8 mouse cellular contexts compared by ENCODE assay signal in genomic region chr2:161108933-161109371, GRCm38 (mm10). TPM values are rescaled to one million over a fixed set of nuclear protein-coding genes. Genes with fewer than 3 reads are reported as not detected.
DNase-seq lines count a peak whose midpoint lies in the region; ATAC-seq lines count a peak whose summit lies in the region.

Gene Chd6, minus strand, starts transcription at chr2:161109075.

- H3K4me3 ChIP-seq in heart, embryonic 14.5 days (ENCODE audit: control insufficient read depth in 1 of 2, insufficient read depth in 1 of 2, low read depth in 1 of 2, low read length in 2 of 2) = peak within 1 kb of the TSS; percentile 95 to 99
- H3K4me3 ChIP-seq in liver, embryonic 13.5 days (replicated peaks) = peak within 1 kb of the TSS; percentile 97
- H3K4me3 ChIP-seq in stomach, embryonic 16.5 days (replicated peaks; ENCODE audit: low read length) = peak within 1 kb of the TSS; percentile 96

- H3K9ac ChIP-seq in heart, embryonic 14.5 days (ENCODE audit: low read length) = peak within 1 kb of the TSS; percentile 99
- H3K9ac ChIP-seq in liver, embryonic 13.5 days = peak within 1 kb of the TSS; percentile 95
- peak within 1 kb of the TSS; percentile 99 for H3K9ac ChIP-seq in stomach, embryonic 16.5 days (ENCODE audit: low read length)

- under 1% methylated on average over 27 of the region's 27 CpGs for whole genome bisulfite sequencing in heart, embryonic 14.5 days
- 2% methylated on average over 27 of the region's 27 CpGs for WGBS in liver, embryonic 13.5 days (ENCODE audit: insufficient replicate concordance)
- under 1% methylated on average over 27 of the region's 27 CpGs for WGBS in stomach, embryonic 16.5 days

- peak within 1 kb of the TSS; percentile 74 for H3K4me2 ChIP-seq in heart, embryonic 14.5 days (ENCODE audit: low read length)
- peak within 1 kb of the TSS; percentile 93 for H3K4me2 ChIP-seq in liver, embryonic 13.5 days
- H3K4me2 ChIP-seq in stomach, embryonic 16.5 days (ENCODE audit: low read depth, low read length) = peak within 1 kb of the TSS; percentile 68

- H3K27ac ChIP-seq in heart, embryonic 14.5 days (replicated peaks in 1 of 2; ENCODE audit: control insufficient read depth in 1 of 2, insufficient read depth in 1 of 2, low read depth in 2 of 2, low read length in 2 of 2) = peak within 1 kb of the TSS; percentile 97 to 99
- peak within 1 kb of the TSS; percentile 91 for H3K27ac ChIP-seq in liver, embryonic 13.5 days
- H3K27ac ChIP-seq in stomach, embryonic 16.5 days (ENCODE audit: low read length) = peak within 1 kb of the TSS; percentile 99

- ATAC-seq in CD4-positive, CD25-positive, alpha-beta regulatory T cell, adult 4 months = peak; percentile 98
- peak; percentile 98 for ATAC-seq in heart, embryonic 14.5 days (ENCODE audit: insufficient number of reproducible peaks, insufficient read depth, low FRiP score, low read depth)
- ATAC-seq in liver, embryonic 13.5 days (ENCODE audit: low read depth) = peak; percentile 98
- peak; percentile 98 for ATAC-seq in stomach, embryonic 16.5 days (ENCODE audit: insufficient read depth, low FRiP score)

- peak; percentile 92 for DNase-seq in c-Kit-negative CD71-positive TER-119-positive erythroid progenitor cells, embryonic 14.5 days (ENCODE audit: low read depth, low spot score)
- DNase-seq in fibroblast of lung, adult 2 months (ENCODE audit: low read depth) = peak; percentile 99
- peak; percentile 99 for DNase-seq in kidney, postnatal 14 days
- DNase-seq in liver, embryonic 13.5 days = peak; percentile 97
- DNase-seq in neural tube, embryonic 10.5 days (ENCODE audit: extremely low spot score, low spot score) = peak; percentile 96

- no peaks in the 10 kb centered on the region for H3K27me3 ChIP-seq in heart, embryonic 14.5 days (ENCODE audit: control insufficient read depth, insufficient read depth, low read length)
- no peaks in the 10 kb centered on the region for H3K27me3 ChIP-seq in liver, embryonic 13.5 days
- H3K27me3 ChIP-seq in stomach, embryonic 16.5 days (ENCODE audit: control insufficient read depth, insufficient read depth, low read length) = no peaks in the 10 kb centered on the region

- H3K4me1 ChIP-seq in heart, embryonic 14.5 days (ENCODE audit: control insufficient read depth in 2 of 2, insufficient read depth in 2 of 2, low read length in 2 of 2) = peaks cover 2 to 17% of the 10 kb centered on the region in 2 experiments; a peak in 3 of 4 replicates
- peaks cover 19% of the 10 kb centered on the region for H3K4me1 ChIP-seq in liver, embryonic 13.5 days (replicated peaks)
- peaks cover 16% of the 10 kb centered on the region for H3K4me1 ChIP-seq in stomach, embryonic 16.5 days (ENCODE audit: control insufficient read depth, insufficient read depth, low read length)

- no peaks in the 10 kb centered on the region for H3K9me3 ChIP-seq in heart, embryonic 14.5 days (ENCODE audit: control insufficient read depth, low read length)
- no peaks in the 10 kb centered on the region for H3K9me3 ChIP-seq in liver, embryonic 13.5 days (replicated peaks)
- no peaks in the 10 kb centered on the region for H3K9me3 ChIP-seq in stomach, embryonic 16.5 days (replicated peaks; ENCODE audit: control insufficient read depth, low read length)

- H3K36me3 ChIP-seq in heart, embryonic 14.5 days (ENCODE audit: control insufficient read depth, insufficient read depth, low read length) = peaks cover 3% of the 10 kb centered on the region; the same call in 1 of the 2 replicates
- H3K36me3 ChIP-seq in liver, embryonic 13.5 days = no peaks in the 10 kb centered on the region
- H3K36me3 ChIP-seq in stomach, embryonic 16.5 days (ENCODE audit: control insufficient read depth, insufficient read depth, low read length) = 0 out of 2 replicates have a peak, but pooled peaks cover 4% of the 10 kb centered on the region

RNA-seq across cellular contexts. Expression of gene Chd6, which starts in this region (rescaled TPM):
- polyA plus RNA-seq in CD4-positive, CD25-positive, alpha-beta regulatory T cell, adult 4 months (2017; shearing (Covaris generic)) = 10 to 100 TPM; 43.3 to 45.5 TPM
- 17.9 and 21.1 TPM in 2 replicates for polyA plus RNA-seq in heart, embryonic 14.5 days (2014; fragmentation: Nextera tagmentation; extraction: Ambion mirVana)
- polyA plus RNA-seq in liver, embryonic 13.5 days (2015; fragmentation: Nextera tagmentation; extraction: Ambion mirVana) = 4.5 and 5.1 TPM in 2 replicates
- 25.0 and 28.1 TPM in 2 replicates for polyA plus RNA-seq in stomach, embryonic 16.5 days (2015; fragmentation: Nextera tagmentation; extraction: Ambion mirVana)

Comparison
In these comparisons a context has a peak if more than half of its experiments do, and no peak if none do; other contexts are left out.
1. Peak in every context shown above with its lines: DNase-seq, ATAC-seq, H3K4me3 ChIP-seq and H3K27ac ChIP-seq.